Mouse (Mus musculus) erythroblast, embryonic 14.5 days (primary cell): ENCODE results near the gene Tmem30c. TPM values are rescaled to one million over a fixed set of nuclear protein-coding genes. Genes with fewer than 3 reads are reported as not detected.
"Not testable (repeated sequence)": the region's sequence is repeated elsewhere in the genome, so short reads cannot be mapped to it uniquely, and the experiment has no call there.

Experiments
- H3K27me3 ChIP-seq: 2 replicates; pipeline ENCODE4 v1.6.1; 2012; ENCODE audit warnings: inconsistent platforms; ENCODE audit not compliant: control insufficient read depth
- H3K36me3 ChIP-seq: 2 replicates; pipeline ENCODE4 v1.6.1; 2012; ENCODE audit warnings: mild to moderate bottlenecking, inconsistent platforms; ENCODE audit not compliant: control insufficient read depth
- H3K4me1 ChIP-seq: 2 replicates; pipeline ENCODE4 v1.6.1; 2012; ENCODE audit warnings: inconsistent platforms; ENCODE audit not compliant: control insufficient read depth
- H3K4me3 ChIP-seq: replicated peaks from 2 replicates; pipeline ENCODE3; 2012; ENCODE audit warnings: moderate library complexity, mild to moderate bottlenecking, inconsistent platforms
- H3K9me3 ChIP-seq: 2 replicates; pipeline ENCODE4 v1.6.1; 2012; ENCODE audit warnings: low read length, inconsistent platforms, mixed read lengths; ENCODE audit not compliant: control insufficient read depth
- GATA1 ChIP-seq: IDR thresholded peaks from 2 replicates; pipeline ENCODE4 v1.6.1; 2012; ENCODE audit warnings: low read length, inconsistent platforms, mixed read lengths
- TAL1 ChIP-seq: IDR thresholded peaks from 3 replicates; pipeline ENCODE4 v1.6.1; 2012; ENCODE audit warnings: low read length, inconsistent platforms, mixed read lengths
- polyA plus RNA-seq: library from polyadenylated mRNA; stranded (reverse); fragments of >175 nt; gene quantifications from 2 replicates; pipeline ENCODE4 v1.2.3, GENCODE M21; 2012

The Tmem30c gene
- polyA plus RNA-seq, 1 experiment, result not detected

- Histone ChIP-seq H3K27me3 (no peaks in the 10 kb centered on the region), H3K36me3 (no peaks in the 10 kb centered on the region), H3K4me3 (no peak overlapping the region), H3K9me3 (no peaks in the 10 kb centered on the region), H3K4me1 (no peaks in the 10 kb centered on the region)
- no peak for TF ChIP-seq GATA1
Measured at GRCm38 (mm10) chr16:57243858-57244248, 48.8 kb downstream of the Tmem30c start.

- TF ChIP-seq TAL1 (no peak), GATA1 (no peak)
- H3K36me3 ChIP-seq, result no peaks in the 10 kb centered on the region
- no peak overlapping the region for H3K4me3 ChIP-seq
- no peaks in the 10 kb centered on the region for H3K9me3 ChIP-seq
- no peaks in the 10 kb centered on the region for H3K27me3 ChIP-seq
- H3K4me1 ChIP-seq, result no peaks in the 10 kb centered on the region
Measured at GRCm38 (mm10) chr16:57243205-57243857, 49.3 kb downstream of the Tmem30c start.

- Histone ChIP-seq H3K4me3 (no peak overlapping the region), H3K9me3 (no peaks in the 10 kb centered on the region)
- TF ChIP-seq TAL1 (no peak), GATA1 (no peak)
Measured at GRCm38 (mm10) chr16:57242857-57243204, 49.8 kb downstream of the Tmem30c start.

GRCm38 (mm10) chr16:57235871-57236510 is 56.7 kb downstream of the Tmem30c start:
- Histone ChIP-seq H3K36me3 (no peaks in the 10 kb centered on the region), H3K27me3 (no peaks in the 10 kb centered on the region), H3K4me1 (peaks cover 8% of the 10 kb centered on the region), H3K4me3 (no peak overlapping the region), H3K9me3 (no peaks in the 10 kb centered on the region)
- TF ChIP-seq GATA1 (no peak), TAL1 (no peak)

More at GRCm38 (mm10) chr16:57242857-57243204, 49.8 kb downstream of the Tmem30c start:
- Histone ChIP-seq H3K36me3 (no peaks in the 10 kb centered on the region), H3K27me3 (no peaks in the 10 kb centered on the region), H3K4me1 (no peaks in the 10 kb centered on the region)

GRCm38 (mm10) chr16:57231937-57232310 is 60.7 kb downstream of the Tmem30c start:
- peak overlapping the region; percentile 94 for H3K4me3 ChIP-seq
- peaks cover 22% of the 10 kb centered on the region for H3K4me1 ChIP-seq
- H3K36me3 ChIP-seq, H3K9me3 ChIP-seq, H3K27me3 ChIP-seq: not testable (repeated sequence)

GRCm38 (mm10) chr16:57231089-57231936 is 61.4 kb downstream of the Tmem30c start, which contains the start of gene Tbc1d23:
TSS of gene Tbc1d23 (minus strand) at chr16:57231504.
- no peak for TF ChIP-seq GATA1
- TF ChIP-seq TAL1, result no peak
- Histone ChIP-seq H3K9me3 (no peaks in the 10 kb centered on the region), H3K27me3 (no peaks in the 10 kb centered on the region), H3K36me3 (no peaks in the 10 kb centered on the region), H3K4me3 (peak within 1 kb of the TSS; percentile 94), H3K4me1 (peaks cover 22% of the 10 kb centered on the region)

- Histone ChIP-seq H3K9me3 (no peaks in the 10 kb centered on the region), H3K4me1 (peaks cover 19% of the 10 kb centered on the region), H3K36me3 (peaks cover 3% of the 10 kb centered on the region; the same call in 1 of the 2 replicates), H3K4me3 (no peak overlapping the region), H3K27me3 (no peaks in the 10 kb centered on the region)
- no peak for TF ChIP-seq TAL1
- TF ChIP-seq GATA1, result no peak
Measured at GRCm38 (mm10) chr16:57226444-57226843, 66.2 kb downstream of the Tmem30c start.

- no peaks in the 10 kb centered on the region for H3K9me3 ChIP-seq
- H3K4me3 ChIP-seq, result no peak overlapping the region
- no peak for TF ChIP-seq TAL1
- TF ChIP-seq GATA1, result no peak
- no peaks in the 10 kb centered on the region for H3K27me3 ChIP-seq
- H3K4me1 ChIP-seq, result no peaks in the 10 kb centered on the region
- peaks cover 8% of the 10 kb centered on the region for H3K36me3 ChIP-seq
Measured at GRCm38 (mm10) chr16:57220361-57220760, 72.3 kb downstream of the Tmem30c start.

Other genes with a start within 250 kb of the Tmem30c start
- gene Tmem45a2, start 221.5 kb downstream of the Tmem30c start, polyA plus RNA-seq, result not detected in 2 replicates
- gene Tomm70a, start 171.2 kb downstream of the Tmem30c start, polyA plus RNA-seq, result 0.73 and 0.90 TPM in 2 replicates
- gene Nit2, start 125.5 kb downstream of the Tmem30c start, polyA plus RNA-seq, result 0.10 and 0.23 TPM in 2 replicates
- gene Tbc1d23, start 61.4 kb downstream of the Tmem30c start, polyA plus RNA-seq, result 0.06 and 0.07 TPM in 2 replicates
- gene Filip1l, start 60.2 kb upstream of the Tmem30c start, polyA plus RNA-seq, result 0.02 TPM in 1 of 2 replicates, not detected in the other